Mouse (Mus musculus): ENCODE results near the gene Supt6. TPM values are rescaled to one million over a fixed set of nuclear protein-coding genes. Genes with fewer than 3 reads are reported as not detected.

Supt6 gene
- polyA plus RNA-seq, 1 experiment: 33.9 TPM

DNA sequence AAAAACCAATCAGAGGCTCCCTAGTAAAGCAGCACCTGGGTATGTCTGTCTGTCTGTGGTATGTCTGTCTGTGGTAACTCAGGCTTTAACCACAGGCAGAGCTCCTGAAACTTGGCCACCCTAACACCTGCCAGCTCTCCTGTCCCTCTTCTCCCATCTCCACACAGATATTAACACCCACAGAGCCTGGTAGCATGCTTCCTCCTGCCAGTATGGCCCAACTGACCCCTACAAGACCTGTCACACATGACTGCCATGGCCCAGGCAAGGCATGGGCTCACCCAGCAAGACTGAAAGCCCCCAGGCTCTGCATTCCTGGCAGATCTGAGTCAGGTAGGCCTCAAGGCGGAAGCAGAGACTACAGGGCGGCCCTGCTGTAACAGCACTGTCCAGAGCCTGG lies 82.7 kb downstream of the Supt6 start:
- TF ChIP-seq MYOG (IDR thresholded peaks at IDR 0.05; ENCODE audit: control insufficient read depth, extremely low read depth, insufficient read length): no peak
- peak; percentile 55 for TF ChIP-seq MYOD1 (IDR thresholded peaks at IDR 0.05; ENCODE audit: control insufficient read depth, insufficient read length, low read depth)
- Histone ChIP-seq H3ac (ENCODE audit: control insufficient read depth, insufficient read length, low read depth) (peak overlapping the region; percentile 9), H3K27me3 (ENCODE audit: control insufficient read depth, insufficient read depth, insufficient read length) (no peaks in the 10 kb centered on the region), H3K4me3 (ENCODE audit: insufficient read depth, poor library complexity, severe bottlenecking) (peak overlapping the region; percentile 94), H3K36me3 (ENCODE audit: control insufficient read depth, insufficient read depth) (peaks cover 51% of the 10 kb centered on the region), H3K79me3 (ENCODE audit: low read depth) (peaks cover 44% of the 10 kb centered on the region), H3K79me2 (ENCODE audit: control insufficient read depth, insufficient read depth) (peaks cover 57% of the 10 kb centered on the region)

DNA sequence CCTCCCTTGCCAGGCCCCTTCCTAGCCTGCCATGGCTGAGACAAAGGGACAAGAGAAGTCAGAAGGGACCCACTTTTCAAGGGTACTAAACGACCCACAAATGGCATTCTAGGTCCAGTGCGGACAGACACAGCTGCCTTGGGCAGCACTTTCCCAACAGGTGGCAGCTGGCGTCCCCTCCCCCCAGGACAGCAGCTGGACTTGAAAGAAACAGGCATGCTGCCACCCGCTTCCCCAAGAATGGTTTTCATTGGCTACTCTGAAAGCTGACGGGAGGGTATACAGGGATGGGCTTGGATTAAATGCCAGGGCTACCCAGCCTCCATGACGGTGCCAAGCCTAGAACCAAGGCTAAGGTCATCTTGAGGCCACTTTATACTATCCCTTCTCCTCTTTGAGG lies 83.3 kb downstream of the Supt6 start:
- Histone ChIP-seq H3K79me2 (ENCODE audit: control insufficient read depth, insufficient read depth) (peaks cover 62% of the 10 kb centered on the region), H3K79me3 (ENCODE audit: low read depth) (peaks cover 47% of the 10 kb centered on the region), H3K27me3 (ENCODE audit: control insufficient read depth, insufficient read depth, insufficient read length) (no peaks in the 10 kb centered on the region), H3K36me3 (ENCODE audit: control insufficient read depth, insufficient read depth) (peaks cover 56% of the 10 kb centered on the region), H3K4me3 (ENCODE audit: insufficient read depth, poor library complexity, severe bottlenecking) (no peak overlapping the region), H3ac (ENCODE audit: control insufficient read depth, insufficient read length, low read depth) (no peak overlapping the region)
- no peak for TF ChIP-seq CTCF (IDR thresholded peaks at IDR 0.05; ENCODE audit: control insufficient read depth, insufficient read depth, insufficient read length)
- TF ChIP-seq USF1 (IDR thresholded peaks at IDR 0.05; ENCODE audit: low read depth): no peak
- TF ChIP-seq MYOG (IDR thresholded peaks at IDR 0.05; ENCODE audit: control insufficient read depth, extremely low read depth, insufficient read length): peak; percentile 80
- TF ChIP-seq MYOD1 (IDR thresholded peaks at IDR 0.05; ENCODE audit: control insufficient read depth, insufficient read length, low read depth): peak; percentile 95

DNA sequence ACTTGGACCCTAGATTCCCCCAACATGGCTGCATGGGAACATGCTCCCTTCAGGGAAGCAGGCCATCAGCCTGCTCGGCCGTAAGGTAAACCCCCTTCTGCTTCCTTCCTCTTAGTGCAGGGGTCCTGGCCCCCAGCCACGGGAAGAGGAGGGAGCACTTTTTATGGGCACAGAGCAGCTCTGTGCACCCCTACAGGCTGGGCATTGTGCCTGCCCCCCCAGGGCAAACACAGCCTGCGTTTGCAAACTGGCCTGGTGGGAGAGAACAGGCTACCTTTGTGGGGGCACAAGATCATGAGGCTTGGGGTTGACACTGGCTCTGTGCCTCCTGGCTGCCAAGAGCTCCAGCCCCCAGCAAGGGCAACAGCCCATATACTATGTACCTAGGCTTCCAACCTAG lies 83.8 kb downstream of the Supt6 start:
- Histone ChIP-seq H3K27me3 (ENCODE audit: control insufficient read depth, insufficient read depth, insufficient read length) (no peaks in the 10 kb centered on the region), H3K79me3 (ENCODE audit: low read depth) (peaks cover 49% of the 10 kb centered on the region), H3K79me2 (ENCODE audit: control insufficient read depth, insufficient read depth) (peaks cover 66% of the 10 kb centered on the region), H3K4me3 (ENCODE audit: insufficient read depth, poor library complexity, severe bottlenecking) (no peak overlapping the region), H3K36me3 (ENCODE audit: control insufficient read depth, insufficient read depth) (peaks cover 62% of the 10 kb centered on the region), H3ac (ENCODE audit: control insufficient read depth, insufficient read length, low read depth) (no peak overlapping the region)
- TF ChIP-seq CTCF (IDR thresholded peaks at IDR 0.05; ENCODE audit: control insufficient read depth, insufficient read depth, insufficient read length) (no peak), MYOG (IDR thresholded peaks at IDR 0.05; ENCODE audit: control insufficient read depth, extremely low read depth, insufficient read length) (no peak), MYOD1 (IDR thresholded peaks at IDR 0.05; ENCODE audit: control insufficient read depth, insufficient read length, low read depth) (no peak), FOSL1 (IDR thresholded peaks at IDR 0.05; ENCODE audit: insufficient read depth, low read length, poor library complexity, severe bottlenecking) (no peak), USF1 (IDR thresholded peaks at IDR 0.05; ENCODE audit: low read depth) (no peak), MAX (IDR thresholded peaks at IDR 0.05) (no peak), CEBPB (IDR thresholded peaks at IDR 0.05; ENCODE audit: low read depth) (no peak)

DNA sequence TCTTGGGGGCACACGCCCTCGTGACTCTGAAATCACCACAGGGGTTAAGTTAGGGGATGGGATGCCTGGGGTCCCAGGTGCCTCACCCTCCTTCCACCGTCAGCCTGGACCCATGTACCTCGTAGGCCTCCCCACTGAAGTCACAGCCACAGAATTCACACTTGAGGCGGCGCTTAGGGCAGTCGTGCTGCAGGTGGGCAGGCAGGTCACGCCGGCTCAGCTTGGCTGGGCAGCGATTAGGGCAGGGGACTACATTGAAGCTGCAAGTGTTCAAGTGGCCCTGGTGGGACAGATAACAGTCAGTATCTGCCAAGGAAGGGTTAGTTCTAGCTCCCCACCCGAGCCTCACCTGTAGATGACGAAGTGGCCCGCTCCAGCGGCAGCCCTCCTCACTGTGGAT lies 84.6 kb downstream of the Supt6 start:
- TF ChIP-seq CEBPB (IDR thresholded peaks at IDR 0.05; ENCODE audit: low read depth) (no peak), MAX (IDR thresholded peaks at IDR 0.05) (no peak), MYOD1 (IDR thresholded peaks at IDR 0.05; ENCODE audit: control insufficient read depth, insufficient read length, low read depth) (no peak), USF1 (IDR thresholded peaks at IDR 0.05; ENCODE audit: low read depth) (no peak), MYOG (IDR thresholded peaks at IDR 0.05; ENCODE audit: control insufficient read depth, extremely low read depth, insufficient read length) (no peak), FOSL1 (IDR thresholded peaks at IDR 0.05; ENCODE audit: insufficient read depth, low read length, poor library complexity, severe bottlenecking) (no peak), CTCF (IDR thresholded peaks at IDR 0.05; ENCODE audit: control insufficient read depth, insufficient read depth, insufficient read length) (no peak)
- Histone ChIP-seq H3K27me3 (ENCODE audit: control insufficient read depth, insufficient read depth, insufficient read length) (no peaks in the 10 kb centered on the region), H3K36me3 (ENCODE audit: control insufficient read depth, insufficient read depth) (peaks cover 70% of the 10 kb centered on the region), H3K79me2 (ENCODE audit: control insufficient read depth, insufficient read depth) (peaks cover 69% of the 10 kb centered on the region), H3ac (ENCODE audit: control insufficient read depth, insufficient read length, low read depth) (no peak overlapping the region), H3K79me3 (ENCODE audit: low read depth) (peaks cover 49% of the 10 kb centered on the region), H3K4me3 (ENCODE audit: insufficient read depth, poor library complexity, severe bottlenecking) (no peak overlapping the region)

DNA sequence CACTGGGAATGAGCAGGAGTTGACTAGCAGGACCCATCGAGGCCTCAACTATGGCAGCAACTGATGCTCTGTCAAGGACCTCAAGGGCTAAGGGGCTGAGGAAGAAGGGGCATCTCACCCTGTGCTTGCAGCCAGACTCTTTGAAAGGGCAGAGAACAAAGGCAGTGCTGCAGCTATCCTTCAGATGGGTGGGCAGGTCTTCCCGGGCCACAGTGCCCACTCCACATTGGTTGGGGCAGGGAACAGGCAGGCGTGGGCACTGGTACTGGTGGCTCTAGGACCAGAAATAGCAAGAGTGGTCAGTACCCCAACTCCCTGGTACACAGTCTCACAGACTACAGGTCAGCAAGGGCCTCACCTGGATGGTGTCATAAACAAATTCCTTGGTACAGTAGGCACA lies 85.1 kb downstream of the Supt6 start:
- Histone ChIP-seq H3K79me2 (ENCODE audit: control insufficient read depth, insufficient read depth) (peaks cover 69% of the 10 kb centered on the region), H3K27me3 (ENCODE audit: control insufficient read depth, insufficient read depth, insufficient read length) (no peaks in the 10 kb centered on the region), H3K79me3 (ENCODE audit: low read depth) (peaks cover 49% of the 10 kb centered on the region), H3K4me3 (ENCODE audit: insufficient read depth, poor library complexity, severe bottlenecking) (no peak overlapping the region), H3K36me3 (ENCODE audit: control insufficient read depth, insufficient read depth) (peaks cover 75% of the 10 kb centered on the region), H3ac (ENCODE audit: control insufficient read depth, insufficient read length, low read depth) (no peak overlapping the region)
- TF ChIP-seq CTCF (IDR thresholded peaks at IDR 0.05; ENCODE audit: control insufficient read depth, insufficient read depth, insufficient read length) (no peak), MYOG (IDR thresholded peaks at IDR 0.05; ENCODE audit: control insufficient read depth, extremely low read depth, insufficient read length) (no peak), CEBPB (IDR thresholded peaks at IDR 0.05; ENCODE audit: low read depth) (no peak)

DNA sequence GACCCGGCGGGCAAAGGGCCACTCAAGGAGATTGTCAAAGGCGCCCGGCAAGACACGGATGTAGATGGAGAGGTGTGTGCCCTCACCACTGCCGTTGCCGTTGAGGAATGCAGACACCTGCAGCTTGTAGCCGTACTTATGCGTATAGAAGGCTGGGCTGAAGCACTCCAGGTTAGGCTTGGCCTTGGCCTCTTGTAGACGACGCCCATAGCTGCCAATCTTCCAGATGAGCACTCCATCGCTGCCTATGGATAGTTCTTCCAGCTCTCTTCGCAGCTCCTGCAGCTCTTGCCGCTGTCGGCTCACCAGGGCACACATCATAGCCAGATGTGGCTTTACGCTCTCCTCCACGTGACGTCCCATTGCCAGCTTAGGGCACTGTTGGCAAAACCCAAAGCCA lies 85.6 kb downstream of the Supt6 start:
- Histone ChIP-seq H3K79me2 (ENCODE audit: control insufficient read depth, insufficient read depth) (peaks cover 67% of the 10 kb centered on the region), H3K36me3 (ENCODE audit: control insufficient read depth, insufficient read depth) (peaks cover 80% of the 10 kb centered on the region), H3K27me3 (ENCODE audit: control insufficient read depth, insufficient read depth, insufficient read length) (no peaks in the 10 kb centered on the region), H3K79me3 (ENCODE audit: low read depth) (peaks cover 49% of the 10 kb centered on the region), H3K4me3 (ENCODE audit: insufficient read depth, poor library complexity, severe bottlenecking) (no peak overlapping the region), H3ac (ENCODE audit: control insufficient read depth, insufficient read length, low read depth) (no peak overlapping the region)
- TF ChIP-seq FOSL1 (IDR thresholded peaks at IDR 0.05; ENCODE audit: insufficient read depth, low read length, poor library complexity, severe bottlenecking) (no peak), MAX (IDR thresholded peaks at IDR 0.05) (no peak), MYOD1 (IDR thresholded peaks at IDR 0.05; ENCODE audit: control insufficient read depth, insufficient read length, low read depth) (no peak), CEBPB (IDR thresholded peaks at IDR 0.05; ENCODE audit: low read depth) (no peak), CTCF (IDR thresholded peaks at IDR 0.05; ENCODE audit: control insufficient read depth, insufficient read depth, insufficient read length) (no peak), MYOG (IDR thresholded peaks at IDR 0.05; ENCODE audit: control insufficient read depth, extremely low read depth, insufficient read length) (no peak), USF1 (IDR thresholded peaks at IDR 0.05; ENCODE audit: low read depth) (no peak)
